Mouse (Mus musculus) heart, embryonic 10.5 days (tissue): ENCODE data around the gene Pnpla5. TPM values are rescaled to one million over a fixed set of nuclear protein-coding genes. Genes with fewer than 3 reads are reported as not detected.

Experiments
- DNase-seq: peaks from one replicate; pipeline ENCODE4 v3.0.0-alpha.2; 2017; ENCODE audit warnings: low spot score
- H3K27ac ChIP-seq: fragments of 300-500 bp; sonication (generic); 2 replicates; pipeline ENCODE4 v1.5.1; 2016; ENCODE audit warnings: mild to moderate bottlenecking
- H3K27me3 ChIP-seq: fragments of 300-500 bp; sonication (generic); 2 replicates; pipeline ENCODE4 v1.6.1; 2016; ENCODE audit warnings: mild to moderate bottlenecking; ENCODE audit not compliant: poor library complexity, insufficient read depth, severe bottlenecking
- H3K36me3 ChIP-seq: fragments of 300-500 bp; sonication (generic); 2 replicates; pipeline ENCODE4 v1.6.1; 2016; ENCODE audit warnings: mild to moderate bottlenecking, moderate library complexity
- H3K4me1 ChIP-seq: fragments of 300-500 bp; sonication (generic); 2 replicates; pipeline ENCODE4 v1.6.1; 2016; ENCODE audit warnings: mild to moderate bottlenecking
- H3K4me3 ChIP-seq: fragments of 300-500 bp; sonication (generic); 2 replicates; pipeline ENCODE4 v1.5.1; 2016; ENCODE audit warnings: mild to moderate bottlenecking, moderate library complexity
- H3K9me3 ChIP-seq: fragments of 300-500 bp; sonication (generic); 2 replicates; pipeline ENCODE4 v1.6.1; 2016; ENCODE audit warnings: mild to moderate bottlenecking, moderate library complexity
- WGBS: fragments of 180-500 bp; shearing (Covaris S2); methylation state at CpG from one replicate; pipeline ENCODE4 v1.1.7; 2016; 5-methylcytosine and 5-hydroxymethylcytosine counted together
- microRNA-seq: library from miRNA; unstranded; fragments of <30 nt; microRNA quantifications from one replicate; pipeline ENCODE4, GENCODE M21; 2017
- polyA plus RNA-seq: library from polyadenylated mRNA; unstranded; fragments of >200 nt; fragmentation: Nextera tagmentation; extraction: Ambion mirVana; gene quantifications from 2 replicates; pipeline ENCODE4 v1.2.1, GENCODE M21; 2016

Gene Pnpla5
- polyA plus RNA-seq, 1 experiment from 2014 or later, result not detected

- Histone ChIP-seq H3K36me3 (no peaks in the 10 kb centered on the region), H3K27ac (no peak overlapping the region), H3K9me3 (no peaks in the 10 kb centered on the region), H3K4me1 (peaks cover 11% of the 10 kb centered on the region), H3K27me3 (peaks cover 82% of the 10 kb centered on the region), H3K4me3 (no peak overlapping the region)
- DNase-seq, result no peak
- WGBS, result 17% methylated on average over 17 of the region's 17 CpGs
Observed at GRCm38 (mm10) chr15:84074705-84075185, 48.2 kb downstream of the Pnpla5 start.

GRCm38 (mm10) chr15:84073911-84074704 is 48.9 kb downstream of the Pnpla5 start:
- no peaks in the 10 kb centered on the region for H3K9me3 ChIP-seq
- H3K4me1 ChIP-seq, result peaks cover 12% of the 10 kb centered on the region
- H3K36me3 ChIP-seq, result no peaks in the 10 kb centered on the region
- no peak for DNase-seq
- WGBS, result 13% methylated on average over 13 of the region's 15 CpGs
- H3K4me3 ChIP-seq, result 0 out of 2 replicates have a peak overlapping the region, but pooled peaks have one; percentile 15
- no peak overlapping the region for H3K27ac ChIP-seq
- peaks cover 83% of the 10 kb centered on the region for H3K27me3 ChIP-seq

- no peak for DNase-seq
- no peak overlapping the region for H3K27ac ChIP-seq
- no peak overlapping the region for H3K4me3 ChIP-seq
- H3K9me3 ChIP-seq, result no peaks in the 10 kb centered on the region
- H3K4me1 ChIP-seq, result peaks cover 12% of the 10 kb centered on the region
- peaks cover 90% of the 10 kb centered on the region for H3K27me3 ChIP-seq
- H3K36me3 ChIP-seq, result no peaks in the 10 kb centered on the region
- 19% methylated on average over 8 of the region's 8 CpGs for WGBS
Observed at GRCm38 (mm10) chr15:84073058-84073457, 49.9 kb downstream of the Pnpla5 start.

GRCm38 (mm10) chr15:84072226-84072625 is 50.7 kb downstream of the Pnpla5 start:
- Histone ChIP-seq H3K27ac (no peak overlapping the region), H3K4me1 (peaks cover 12% of the 10 kb centered on the region), H3K9me3 (no peaks in the 10 kb centered on the region), H3K36me3 (no peaks in the 10 kb centered on the region), H3K27me3 (peaks cover 98% of the 10 kb centered on the region), H3K4me3 (no peak overlapping the region)
- DNase-seq, result no peak
- 33% methylated on average over 7 of the region's 7 CpGs for WGBS

- Histone ChIP-seq H3K9me3 (no peaks in the 10 kb centered on the region), H3K27ac (no peak overlapping the region), H3K4me3 (peak overlapping the region; percentile 32), H3K36me3 (no peaks in the 10 kb centered on the region), H3K27me3 (peaks cover 96% of the 10 kb centered on the region), H3K4me1 (peaks cover 13% of the 10 kb centered on the region)
- 2% methylated on average over 13 of the region's 13 CpGs for WGBS
- DNase-seq, result no peak
Observed at GRCm38 (mm10) chr15:84070116-84070676, 52.8 kb downstream of the Pnpla5 start.

- H3K9me3 ChIP-seq, result no peaks in the 10 kb centered on the region
- peaks cover 96% of the 10 kb centered on the region for H3K27me3 ChIP-seq
- H3K4me3 ChIP-seq, result peak overlapping the region; percentile 32
- H3K36me3 ChIP-seq, result no peaks in the 10 kb centered on the region
- peaks cover 13% of the 10 kb centered on the region for H3K4me1 ChIP-seq
- 8% methylated on average over 16 of the region's 16 CpGs for WGBS
- DNase-seq, result no peak
- no peak overlapping the region for H3K27ac ChIP-seq
Observed at GRCm38 (mm10) chr15:84069455-84070050, 53.4 kb downstream of the Pnpla5 start.

- WGBS, result 65% methylated on average over 4 of the region's 4 CpGs
- peaks cover 13% of the 10 kb centered on the region for H3K4me1 ChIP-seq
- peaks cover 69% of the 10 kb centered on the region for H3K27me3 ChIP-seq
- no peak overlapping the region for H3K27ac ChIP-seq
- no peaks in the 10 kb centered on the region for H3K36me3 ChIP-seq
- no peak for DNase-seq
- H3K9me3 ChIP-seq, result peaks cover 4% of the 10 kb centered on the region; the same call in 1 of the 2 replicates
- no peak overlapping the region for H3K4me3 ChIP-seq
Observed at GRCm38 (mm10) chr15:84065701-84066100, 57.3 kb downstream of the Pnpla5 start.

GRCm38 (mm10) chr15:84065140-84065539 is 57.8 kb downstream of the Pnpla5 start, which contains the start of gene Efcab6:
TSS of gene Efcab6 (minus strand) at chr15:84065379.
- no peak for DNase-seq
- Histone ChIP-seq H3K4me1 (peaks cover 9% of the 10 kb centered on the region), H3K36me3 (no peaks in the 10 kb centered on the region), H3K9me3 (peaks cover 4% of the 10 kb centered on the region; the same call in 1 of the 2 replicates), H3K27ac (no peak within 1 kb of the TSS), H3K27me3 (peaks cover 63% of the 10 kb centered on the region), H3K4me3 (peak within 1 kb of the TSS; percentile 48)
- WGBS, result 5% methylated on average over 28 of the region's 29 CpGs

Small RNA genes within 50 kb of the gene (microRNA-seq; reads per million reads assigned to microRNA genes)
- gene Mir6392, result not detected

Other genes with a start within 250 kb of the Pnpla5 start
- not detected in 2 replicates for gene Efcab6, start 57.8 kb downstream of the Pnpla5 start, polyA plus RNA-seq
- 0.86 and 1.8 TPM in 2 replicates for gene Sult4a1, start 17.4 kb downstream of the Pnpla5 start, polyA plus RNA-seq
- 0.51 and 0.68 TPM in 2 replicates for gene Pnpla3, start 44.7 kb upstream of the Pnpla5 start, polyA plus RNA-seq
- 122 and 132 TPM in 2 replicates for gene Samm50, start 69.1 kb upstream of the Pnpla5 start, polyA plus RNA-seq
- gene Parvb, start 108.9 kb upstream of the Pnpla5 start, polyA plus RNA-seq, result 12.8 and 17.6 TPM in 2 replicates
- gene Parvg, start 200.9 kb upstream of the Pnpla5 start, polyA plus RNA-seq, result 0.43 and 1.0 TPM in 2 replicates